Mouse (Mus musculus): ENCODE measurements around the gene Trp53i11.

- no peak for TF ChIP-seq POLR2A (IDR thresholded peaks at IDR 0.05; ENCODE audit: borderline replicate concordance, insufficient read depth, low read length)
- TF ChIP-seq CTCF (IDR thresholded peaks at IDR 0.05; ENCODE audit: borderline replicate concordance, insufficient read depth, low read depth, low read length): peak; percentile 99
Measured at GRCm38 (mm10) chr2:93198846-93199245, 11.5 kb downstream of the Trp53i11 start.

Data from cerebellum, adult 2 months (tissue).